Mouse (Mus musculus) cortical plate, adult 2 months (tissue): Measurements from ENCODE around the gene Prrt1. TPM values are rescaled to one million over a fixed set of nuclear protein-coding genes. Genes with fewer than 3 reads are reported as not detected.

Experiments used
- H3K27ac ChIP-seq: fragments of 200-500 bp; 2 replicates; pipeline ENCODE4 v1.5.1; 2012; ENCODE audit warnings: low read length, control low read depth, inconsistent platforms; ENCODE audit not compliant: insufficient read depth
- H3K4me1 ChIP-seq: fragments of 200-500 bp; 2 replicates; pipeline ENCODE4 v1.6.1; 2011; ENCODE audit warnings: low read length; ENCODE audit not compliant: control insufficient read depth, insufficient read depth
- H3K4me3 ChIP-seq: fragments of 200-500 bp; 2 replicates; pipeline ENCODE4 v1.5.1; 2011; ENCODE audit warnings: mild to moderate bottlenecking, low read length, control low read depth; ENCODE audit not compliant: insufficient read depth
- CTCF ChIP-seq: fragments of 200-500 bp; IDR thresholded peaks from 2 replicates; pipeline ENCODE4 v1.5.1; 2011; ENCODE audit warnings: mild to moderate bottlenecking, control low read depth, low read length; ENCODE audit not compliant: insufficient read depth; ENCODE audit errors: extremely low read depth
- POLR2A ChIP-seq: fragments of 200-500 bp; IDR thresholded peaks from 2 replicates; pipeline ENCODE4 v1.6.1; 2011; ENCODE audit warnings: mild to moderate bottlenecking, low read length, control low read depth; ENCODE audit not compliant: insufficient read depth; ENCODE audit errors: extremely low read depth
- polyA plus RNA-seq: library from polyadenylated mRNA; depleted of rRNA; stranded (reverse); fragments of >200 nt; gene quantifications from 2 replicates; pipeline ENCODE4 v1.2.3, GENCODE M21; 2012

Prrt1 gene
- polyA plus RNA-seq, 1 experiment: 160 TPM

GRCm38 (mm10) chr17:34646906-34647787 is 17.8 kb downstream of the Prrt1 start, which contains the start of gene Atf6b:
Atf6b (plus strand) TSS chr17:34647146.
- H3K27ac ChIP-seq: no peak within 1 kb of the TSS
- TF ChIP-seq POLR2A: 0 out of 2 replicates have a peak, but pooled peaks have one; percentile 46
- TF ChIP-seq CTCF: no peak
- H3K4me3 ChIP-seq: peak within 1 kb of the TSS; percentile 62
- peaks cover 2% of the 10 kb centered on the region for H3K4me1 ChIP-seq

GRCm38 (mm10) chr17:34648141-34648890 is 19.0 kb downstream of the Prrt1 start:
- peak overlapping the region; percentile 62; the same call in 1 of the 2 replicates for H3K4me3 ChIP-seq
- TF ChIP-seq POLR2A (no peak), CTCF (no peak)
- H3K27ac ChIP-seq: no peak overlapping the region
- peaks cover 2% of the 10 kb centered on the region for H3K4me1 ChIP-seq

DNA sequence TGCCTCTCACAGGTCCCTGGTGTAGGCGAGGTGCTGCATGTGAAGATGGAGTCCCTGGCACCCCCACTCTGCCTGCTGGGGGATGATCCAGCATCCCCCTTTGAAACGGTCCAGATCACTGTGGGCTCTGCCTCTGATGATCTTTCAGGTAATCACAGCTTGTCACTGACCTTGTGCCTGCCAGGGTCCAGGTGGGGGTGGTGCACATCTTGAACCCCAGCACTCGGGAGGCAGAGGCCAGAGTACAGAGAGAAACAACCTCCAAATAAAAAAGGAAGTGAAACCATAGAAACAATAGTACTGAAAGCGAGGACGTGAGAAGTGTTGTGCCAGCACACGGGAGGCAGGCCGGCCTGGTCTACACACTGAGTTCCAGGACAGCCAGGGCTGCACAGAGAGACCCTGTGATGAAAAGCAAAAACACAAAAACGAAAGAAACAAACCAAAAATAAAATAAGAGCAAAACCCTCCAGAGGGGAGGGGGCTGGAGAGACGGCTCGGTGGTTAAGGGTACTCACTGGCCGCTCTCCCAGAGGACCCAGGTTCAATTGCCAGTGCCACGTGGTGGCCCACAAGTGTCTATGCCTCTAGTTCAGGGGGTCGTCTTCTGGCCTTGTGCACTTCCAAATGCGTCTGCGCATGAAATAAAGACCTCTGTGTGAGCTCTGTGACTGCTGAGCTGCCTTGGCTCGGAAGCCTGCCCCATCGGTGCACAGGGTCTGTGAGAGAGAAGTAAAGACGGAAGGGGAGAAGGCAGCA is 20.0 kb downstream of the Prrt1 start:
- no peak for TF ChIP-seq CTCF
- no peak for TF ChIP-seq POLR2A
- peaks cover 2% of the 10 kb centered on the region for H3K4me1 ChIP-seq
- no peak overlapping the region for H3K27ac ChIP-seq
- H3K4me3 ChIP-seq: no peak overlapping the region

- H3K4me1 ChIP-seq: peaks cover 2% of the 10 kb centered on the region
- no peak for TF ChIP-seq CTCF
- no peak for TF ChIP-seq POLR2A
- H3K27ac ChIP-seq: no peak overlapping the region
- no peak overlapping the region for H3K4me3 ChIP-seq
These were observed 21.4 kb downstream of the Prrt1 start for GRCm38 (mm10) chr17:34650781-34651180.

GRCm38 (mm10) chr17:34651507-34652221 is 22.3 kb downstream of the Prrt1 start:
- 0 out of 2 replicates have a peak, but pooled peaks have one; percentile 17 for TF ChIP-seq CTCF
- TF ChIP-seq POLR2A: no peak
- Histone ChIP-seq H3K4me3 (no peak overlapping the region), H3K27ac (no peak overlapping the region), H3K4me1 (peaks cover 2% of the 10 kb centered on the region)

- Histone ChIP-seq H3K4me3 (no peak overlapping the region), H3K27ac (no peak overlapping the region), H3K4me1 (peaks cover 2% of the 10 kb centered on the region)
- TF ChIP-seq CTCF (no peak), POLR2A (no peak)
These were observed 23.2 kb downstream of the Prrt1 start for GRCm38 (mm10) chr17:34652546-34652945.

DNA sequence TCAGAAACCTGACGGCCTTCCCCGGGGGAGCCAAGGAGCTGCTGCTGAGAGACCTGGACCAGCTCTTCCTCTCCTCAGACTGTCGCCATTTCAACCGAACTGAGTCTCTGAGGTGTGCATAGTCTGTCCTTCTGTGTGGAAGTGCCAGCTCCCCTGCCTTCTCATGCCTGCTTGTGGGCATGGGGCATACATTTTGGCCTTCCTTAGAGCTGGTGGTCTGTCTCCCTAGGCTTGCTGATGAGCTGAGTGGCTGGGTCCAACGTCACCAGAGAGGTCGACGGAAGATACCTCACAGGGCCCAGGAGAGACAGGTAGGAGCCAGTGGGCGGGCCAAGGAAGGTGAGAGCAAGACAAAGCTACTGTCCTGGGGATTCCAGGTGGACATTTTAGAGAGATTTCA is 23.7 kb downstream of the Prrt1 start:
- Histone ChIP-seq H3K4me1 (peaks cover 2% of the 10 kb centered on the region), H3K4me3 (no peak overlapping the region), H3K27ac (no peak overlapping the region)
- no peak for TF ChIP-seq POLR2A
- no peak for TF ChIP-seq CTCF

DNA sequence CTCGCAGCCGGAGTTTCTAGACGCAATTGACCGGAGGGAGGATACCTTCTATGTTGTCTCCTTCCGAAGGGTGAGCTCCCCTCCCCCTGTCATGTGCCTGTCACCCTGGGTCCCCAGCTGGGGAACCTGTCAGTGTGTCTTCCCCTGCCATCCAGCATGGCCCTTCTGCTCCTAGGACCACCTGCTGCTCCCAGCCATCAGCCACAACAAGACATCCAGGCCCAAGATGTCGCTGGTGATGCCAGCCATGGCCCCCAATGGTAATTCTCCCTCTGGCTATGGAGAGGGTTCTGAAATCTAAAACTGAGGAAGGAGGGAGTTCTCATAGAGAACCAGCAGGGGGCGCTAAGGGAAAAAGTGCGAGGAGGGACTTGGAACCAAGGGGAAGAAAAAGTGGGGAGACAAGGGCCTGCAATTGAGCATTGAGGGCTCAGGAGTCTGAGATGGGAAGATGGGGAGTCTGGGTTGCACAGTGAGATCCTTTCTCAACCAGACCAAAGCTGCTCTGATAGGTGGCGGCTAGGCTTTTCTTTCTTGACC is 24.5 kb downstream of the Prrt1 start:
- H3K27ac ChIP-seq: no peak overlapping the region

DNA sequence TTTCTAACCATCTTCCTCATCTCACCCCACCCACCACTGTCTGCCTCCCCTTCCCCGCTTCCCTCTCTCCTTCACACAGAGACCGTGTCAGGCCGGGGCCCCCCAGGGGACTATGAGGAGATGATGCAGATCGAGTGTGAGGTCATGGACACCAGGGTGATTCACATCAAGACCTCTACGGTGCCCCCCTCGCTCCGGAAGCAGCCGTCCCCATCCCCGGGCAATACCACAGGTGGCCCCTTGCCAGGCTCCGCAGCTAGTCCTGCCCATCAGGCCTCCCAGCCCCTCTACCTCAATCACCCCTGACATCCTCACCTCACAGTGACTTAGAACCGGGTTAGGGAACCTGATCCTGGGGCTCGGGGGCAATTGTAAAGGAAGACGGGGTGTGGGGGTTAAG is 25.1 kb downstream of the Prrt1 start:
- Histone ChIP-seq H3K4me1 (no peaks in the 10 kb centered on the region), H3K27ac (no peak overlapping the region), H3K4me3 (no peak overlapping the region)
- TF ChIP-seq CTCF (no peak), POLR2A (no peak)

More for the DNA sequence above, 24.5 kb downstream of the Prrt1 start:
- TF ChIP-seq CTCF (peak; percentile 65), POLR2A (no peak)
- H3K4me3 ChIP-seq: no peak overlapping the region
- H3K4me1 ChIP-seq: no peaks in the 10 kb centered on the region
